Mouse (Mus musculus) natural killer cell, adult 2 months (primary cell): ENCODE data around the gene Hamp2.
"Not testable (repeated sequence)": the region's sequence is repeated elsewhere in the genome, so short reads cannot be mapped to it uniquely, and the experiment has no call there.

ENCODE experiments used
- DNase-seq, 2 experiments: peaks; one replicate each; pipeline ENCODE4 v3.0.0; 2022; ENCODE audit warnings: low spot score in 2 of 2

Hamp2 gene

GRCm38 (mm10) chr7:30924581-30924980 lies at the start of gene Hamp2:
Hamp2 (minus strand) TSS chr7:30924681.
- not testable (repeated sequence) for DNase-seq

DNA sequence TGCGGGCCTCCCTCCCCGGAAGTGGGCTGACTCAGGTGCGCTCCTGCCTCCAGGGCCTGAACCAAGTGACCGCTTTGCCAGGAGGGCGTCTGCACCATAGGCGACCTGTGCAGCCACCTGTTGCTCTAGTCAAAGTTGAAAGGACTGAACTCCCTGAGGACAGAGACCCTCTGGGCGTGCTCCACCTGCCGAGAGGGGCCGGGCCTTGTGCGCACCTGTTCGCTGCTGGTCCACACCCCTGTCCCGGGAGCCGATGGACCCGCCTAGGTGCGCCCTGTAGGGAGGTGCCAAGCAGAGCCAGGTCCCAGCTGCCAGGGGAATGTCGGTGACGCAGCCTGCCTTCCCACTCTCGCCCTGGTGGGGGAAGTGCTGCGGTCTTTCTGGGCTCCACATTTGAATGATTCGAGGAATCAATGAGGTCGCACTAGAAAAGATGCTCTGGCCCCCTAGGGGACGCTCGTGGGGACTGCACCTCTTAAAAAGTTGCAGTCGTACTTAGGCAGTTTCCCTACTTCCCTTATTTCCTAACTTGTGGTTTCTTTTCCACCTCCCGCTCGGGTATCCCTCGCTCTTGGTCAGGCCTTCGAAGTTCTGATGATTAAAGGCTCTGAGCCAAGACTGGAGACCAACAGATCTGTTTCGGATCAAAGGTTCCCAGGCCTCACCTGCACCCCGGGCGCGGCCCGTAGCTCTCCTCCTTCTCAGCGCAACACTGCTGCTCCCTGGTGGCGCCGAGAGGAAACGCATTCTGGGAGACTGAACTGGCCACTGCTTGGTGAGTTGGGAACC lies 49.2 kb upstream of the Hamp2 start, which contains the start of gene Fam187b:
Fam187b (plus strand) TSS at position 290 of the 789 bp plus-strand sequence.
- peak; percentile 79 to 89 for DNase-seq

- DNase-seq = no peak
Observed at GRCm38 (mm10) chr7:30973251-30973500, 48.7 kb upstream of the Hamp2 start, which contains the start of gene Lsr. Lsr (minus strand) TSS chr7:30973464.

- DNase-seq = no peak
Observed at GRCm38 (mm10) chr7:30972426-30973250, 48.2 kb upstream of the Hamp2 start.

DNA sequence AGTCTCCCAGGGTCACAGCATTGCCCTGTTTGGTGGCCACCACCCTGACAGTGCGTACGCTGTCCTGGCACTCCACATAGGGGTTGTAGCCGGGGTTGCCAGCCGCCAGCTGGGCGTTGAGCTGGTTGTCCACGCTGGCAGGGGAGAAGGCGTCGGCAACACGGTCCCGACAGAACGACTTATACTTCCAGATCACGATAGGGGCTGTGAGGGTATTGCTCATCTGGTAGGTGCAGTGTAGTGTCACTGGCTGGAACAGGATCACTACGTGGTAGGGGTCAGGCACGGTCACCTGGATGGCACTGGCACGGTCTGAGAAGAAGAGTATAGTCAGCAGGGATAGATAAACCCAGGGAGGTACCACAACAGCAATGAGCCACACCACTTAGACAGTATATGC lies 47.4 kb upstream of the Hamp2 start:
- no peak for DNase-seq

- DNase-seq = no peak
Observed at GRCm38 (mm10) chr7:30969174-30969573, 44.7 kb upstream of the Hamp2 start.

GRCm38 (mm10) chr7:30968611-30969010 lies 44.1 kb upstream of the Hamp2 start:
- DNase-seq = no peak

GRCm38 (mm10) chr7:30966657-30967056 lies 42.2 kb upstream of the Hamp2 start:
- DNase-seq = peak; percentile 15 to 45

DNA sequence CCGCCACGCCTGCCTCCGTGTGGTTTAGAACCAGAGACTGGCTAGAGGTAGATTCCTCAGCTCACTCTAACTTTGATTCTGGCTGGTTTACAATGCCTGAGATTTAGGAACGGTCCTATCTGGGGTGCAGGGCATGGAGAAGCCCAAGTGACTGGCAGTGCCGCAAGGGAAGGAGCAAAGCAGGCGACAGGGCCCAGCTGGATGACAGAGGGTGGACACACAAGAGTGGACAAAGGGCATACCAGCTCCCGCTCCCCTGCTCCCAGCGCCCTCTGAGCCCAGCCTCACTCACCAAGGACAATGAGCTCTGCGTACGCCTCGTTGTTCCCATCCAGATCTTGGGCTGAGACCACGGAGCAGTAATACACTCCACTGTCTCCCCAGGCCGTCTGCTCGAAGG lies 41.2 kb upstream of the Hamp2 start:
- no peak for DNase-seq

GRCm38 (mm10) chr7:30964366-30964765 lies 39.9 kb upstream of the Hamp2 start:
- no peak for DNase-seq

DNA sequence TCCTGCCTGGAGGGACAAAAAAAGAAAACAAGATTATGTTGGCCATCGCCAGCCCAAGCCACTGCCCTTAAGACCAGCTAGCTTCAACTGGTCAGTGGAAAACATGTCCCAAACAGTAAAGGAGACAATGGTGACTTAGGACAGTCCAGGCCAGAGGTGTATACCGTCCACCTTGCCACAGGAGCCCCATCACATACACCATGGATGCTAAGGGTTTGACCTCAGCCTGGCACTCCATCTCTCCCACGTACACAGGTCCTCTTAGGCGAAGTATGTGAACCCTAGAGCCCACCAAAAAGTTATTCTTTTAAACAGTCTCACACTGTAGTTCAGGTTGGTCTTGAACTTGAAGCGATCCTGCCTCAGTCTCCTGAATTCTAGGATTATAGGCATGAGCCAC lies 38.4 kb upstream of the Hamp2 start:
- no peak for DNase-seq

DNA sequence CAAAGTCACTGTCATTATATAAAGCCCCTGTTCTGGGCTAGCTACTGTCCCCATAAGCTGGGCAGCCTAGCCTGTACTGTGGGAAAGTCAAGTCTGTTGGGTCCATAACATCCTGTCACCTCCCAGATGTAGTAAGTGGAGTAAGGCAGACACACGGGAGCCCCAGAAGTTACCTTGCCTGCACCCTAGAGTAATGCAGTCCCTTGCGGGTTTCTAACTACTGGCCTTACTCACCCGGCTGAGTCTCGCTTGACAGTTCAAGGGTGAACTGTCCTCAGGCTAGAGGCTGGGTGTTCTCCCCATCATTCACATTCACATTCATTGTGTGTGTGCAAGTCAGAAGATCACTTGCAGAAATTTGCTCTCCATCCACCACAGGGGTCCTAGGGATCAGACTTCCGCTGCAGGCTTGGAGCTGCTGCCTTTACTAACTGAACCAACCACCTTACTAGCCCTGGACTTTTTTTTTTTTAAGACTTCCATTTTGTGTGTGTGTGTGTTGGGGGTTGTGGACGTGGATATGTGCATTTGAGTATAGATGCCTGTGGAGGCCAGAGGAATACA lies 35.4 kb upstream of the Hamp2 start:
- no peak for DNase-seq

DNA sequence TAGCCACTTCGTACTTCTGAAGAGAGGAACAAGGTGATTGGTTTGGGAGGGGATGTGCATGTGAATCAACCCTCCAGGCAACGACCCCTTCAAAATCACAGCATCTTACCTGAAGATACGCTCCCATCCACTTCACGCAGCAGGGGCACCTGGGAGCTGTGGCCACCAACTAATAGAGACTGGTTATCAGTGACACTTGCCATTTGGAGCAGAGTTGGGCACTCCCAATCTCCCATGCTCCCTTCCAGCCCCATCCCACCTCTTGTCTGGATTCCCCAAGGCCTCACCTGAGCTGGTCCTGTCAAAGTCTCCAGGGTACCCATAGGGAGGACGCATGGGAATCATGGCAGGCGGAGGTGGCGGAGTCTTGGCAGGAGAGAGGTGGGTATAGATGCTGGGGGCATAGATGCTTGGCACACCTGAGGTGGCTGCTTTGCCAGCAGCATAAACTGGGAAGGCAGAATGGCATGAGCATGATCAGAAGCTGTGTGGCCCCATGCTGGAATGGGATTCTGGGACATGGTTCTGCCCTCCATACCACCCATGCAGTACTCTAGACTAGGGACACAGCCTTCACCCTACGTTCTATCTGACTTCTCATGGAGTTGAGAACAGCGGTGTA lies 34.5 kb upstream of the Hamp2 start:
- no peak for DNase-seq

GRCm38 (mm10) chr7:30958109-30958865 lies 33.8 kb upstream of the Hamp2 start:
- DNase-seq = no peak

DNA sequence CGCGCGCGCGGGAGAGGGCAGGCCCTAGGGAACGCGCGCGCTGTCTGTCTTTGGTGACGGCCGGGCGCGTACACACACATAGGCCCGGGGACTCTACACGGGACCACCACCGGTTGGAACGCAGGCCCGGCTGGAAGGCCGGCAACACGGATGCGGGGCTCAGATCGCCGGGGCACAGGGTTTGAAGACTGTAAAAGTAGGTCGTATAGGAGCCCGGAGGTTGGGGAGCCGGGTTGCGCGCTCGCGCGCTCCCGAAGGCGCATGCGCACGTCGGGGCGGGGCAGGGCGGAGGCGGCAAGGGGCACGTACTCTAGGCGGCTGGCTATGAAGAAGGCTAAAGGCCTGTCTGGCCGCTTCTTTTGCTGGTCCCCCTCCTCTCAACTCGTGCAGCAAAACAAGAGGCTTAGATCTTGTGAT lies 32.9 kb upstream of the Hamp2 start:
- peak; percentile 91 to 94 for DNase-seq

DNA sequence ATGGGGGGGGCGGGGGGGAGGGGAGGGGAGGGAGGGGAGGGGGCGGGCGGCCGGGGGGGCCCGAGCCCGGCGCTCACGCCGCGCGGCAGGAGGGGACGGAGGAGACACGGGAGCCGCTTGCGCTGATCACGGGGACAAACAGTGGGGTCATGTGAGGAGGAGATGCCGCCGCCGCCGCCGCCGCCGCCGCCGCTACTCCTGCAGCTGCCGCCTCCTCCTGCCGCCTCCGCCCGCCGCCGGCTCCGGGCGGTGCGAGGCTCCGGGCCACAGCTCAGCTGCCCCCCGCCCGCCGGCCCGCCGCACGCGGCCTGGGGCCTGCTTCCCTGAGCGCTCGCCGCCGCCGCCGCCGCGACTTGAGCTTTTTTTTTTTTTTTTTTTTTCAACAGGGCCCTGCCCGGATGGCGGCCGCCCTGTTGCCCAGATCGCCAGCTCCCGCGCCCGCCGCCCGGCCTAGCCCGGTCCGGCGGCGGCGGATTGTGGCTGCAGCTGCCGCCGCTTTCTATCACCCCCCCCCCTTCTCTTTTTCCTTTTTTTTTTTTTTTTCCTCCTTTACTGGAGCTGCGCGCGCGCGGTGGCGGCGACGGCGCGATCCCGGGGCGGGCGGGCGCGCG lies 32.4 kb upstream of the Hamp2 start, which contains the start of gene Usf2:
Usf2 (minus strand) TSS at position 48 of the 611 bp plus-strand sequence.
- DNase-seq = peak; percentile 70 to 84

- no peak for DNase-seq
Observed at GRCm38 (mm10) chr7:30956357-30956751, 31.9 kb upstream of the Hamp2 start.

DNA sequence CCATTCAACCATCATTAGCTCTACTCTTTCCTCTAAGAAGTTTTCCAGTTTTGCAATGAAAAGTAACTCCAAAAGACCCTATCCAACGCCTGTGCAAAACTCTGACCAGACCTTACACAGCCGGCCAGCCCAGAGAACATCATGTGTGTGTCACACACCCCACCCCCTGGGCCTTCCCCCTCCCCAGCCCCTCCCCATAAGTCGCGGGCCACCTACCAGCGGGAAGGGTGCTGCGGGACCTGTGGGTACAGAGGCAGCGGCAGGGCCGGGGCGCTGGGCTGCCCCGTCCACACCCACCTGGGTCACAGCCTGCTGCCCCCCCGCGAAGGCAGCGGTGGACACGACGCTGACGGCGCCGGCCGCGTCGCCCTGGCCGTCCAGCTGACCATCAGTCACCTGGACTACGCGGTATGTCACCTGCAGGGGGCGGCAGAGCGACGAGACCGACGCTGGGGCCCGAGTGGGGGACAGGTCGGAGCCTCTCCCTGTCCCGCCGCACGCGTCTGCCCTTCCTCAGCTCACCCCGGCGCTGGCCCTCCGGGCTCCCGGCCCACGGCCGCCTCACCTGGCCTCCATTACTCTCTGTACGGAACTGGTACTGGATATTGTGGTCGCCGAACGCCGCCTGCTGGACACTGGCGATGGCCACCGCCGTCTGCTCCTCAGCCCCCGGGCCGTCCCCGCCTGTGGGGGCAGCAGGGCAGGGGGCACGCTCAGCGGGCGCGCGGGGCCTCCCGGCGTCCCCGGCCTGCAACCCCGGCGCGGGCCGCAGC lies 31.3 kb upstream of the Hamp2 start:
- DNase-seq = peak; percentile 85 to 86

DNA sequence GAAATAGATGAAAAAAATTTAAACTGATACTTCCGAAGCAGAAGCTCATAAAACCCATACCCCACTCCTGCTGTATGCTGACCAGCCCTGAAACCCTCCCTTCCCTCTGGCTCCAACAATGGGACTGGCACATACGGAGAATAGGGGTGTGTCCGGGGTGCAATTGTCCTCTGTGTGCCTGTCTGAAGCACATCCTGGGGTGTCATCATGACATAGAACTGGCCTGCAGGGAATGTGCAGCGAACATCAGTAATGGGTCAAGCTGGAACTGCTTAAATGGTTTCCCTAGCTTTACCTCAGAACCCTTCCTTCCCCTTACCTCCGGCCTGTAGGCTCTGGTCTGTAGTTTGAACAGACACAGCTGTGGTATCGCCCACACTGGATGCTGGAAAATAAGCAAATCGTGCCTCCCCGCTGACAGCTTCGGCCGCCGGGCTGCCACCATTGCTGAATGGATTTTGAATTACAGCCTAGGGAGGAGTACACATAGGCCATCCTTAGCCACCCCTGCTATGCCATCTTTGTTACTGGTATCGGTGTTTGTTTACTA lies 30.6 kb upstream of the Hamp2 start:
- no peak for DNase-seq

- no peak for DNase-seq
Observed at GRCm38 (mm10) chr7:30954036-30954435, 29.6 kb upstream of the Hamp2 start.
